Mouse (Mus musculus) T-helper 17 cell (primary cell): ENCODE results near the gene Fam43b.

Experiments
- in situ Hi-C, 2 experiments: fragments of 300-600 bp; cut with MboI, MseI; formaldehyde crosslinking; loops; 1 replicate in 1 of 2; 2 replicates in 1 of 2; pipeline ENCODE4 v1.15.1; 2025; ENCODE audit warnings: high pct_unique_total_duplicates in 2 of 2

Fam43b gene

DNA sequence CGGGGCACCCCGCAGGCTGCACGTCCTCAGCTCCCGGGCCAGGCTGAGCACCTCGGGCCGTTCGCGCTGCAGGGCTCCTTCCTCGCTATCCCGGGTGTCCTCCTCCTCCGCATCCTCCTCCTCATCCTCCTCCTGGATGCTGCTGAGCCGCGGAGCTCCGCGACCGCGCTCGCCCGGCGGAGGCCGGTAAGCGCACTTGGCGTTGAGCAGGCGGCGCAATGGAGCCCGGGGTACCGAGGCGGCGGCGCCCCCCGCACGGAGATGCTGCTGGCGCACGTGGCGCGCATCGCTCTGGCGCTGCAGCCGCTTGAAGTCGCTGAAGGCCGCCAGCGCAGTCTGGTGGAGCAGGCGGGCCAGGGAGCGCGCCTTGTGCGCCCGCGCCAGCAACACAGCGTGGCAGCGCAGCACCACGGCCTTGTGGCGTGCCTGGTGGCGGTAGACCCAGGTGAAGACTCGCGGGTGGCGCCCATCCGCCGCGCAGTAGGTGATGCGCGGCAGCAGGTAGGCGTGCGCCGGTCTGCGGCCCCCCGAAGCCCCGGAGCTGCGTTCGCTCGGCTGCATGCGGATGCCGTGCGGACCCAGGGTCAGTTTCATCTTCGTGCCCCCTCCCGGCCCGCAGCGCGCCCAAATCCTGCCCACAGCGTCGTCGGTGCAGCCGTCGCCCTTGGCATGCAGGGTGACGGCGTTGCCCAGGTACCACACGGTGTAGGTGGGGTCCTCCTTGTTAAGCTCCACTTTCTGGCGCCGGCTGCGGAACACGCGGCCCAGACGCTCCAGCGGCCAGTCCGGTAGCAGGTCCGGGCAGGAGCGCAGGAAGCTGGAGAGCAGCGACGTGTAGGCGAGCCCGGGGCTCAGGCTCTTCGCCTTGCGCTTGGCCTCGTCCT is 999 bp downstream of the Fam43b start:
- in situ Hi-C loops = no loop called here

- in situ Hi-C loops = no loop called here
Measured at GRCm38 (mm10) chr4:138393703-138394102, 2.6 kb downstream of the Fam43b start.

- in situ Hi-C loops = loop anchor here in 1 of 2 experiments (10.0 kb wide), 1 partner anchor 1651 kb away; no protein-coding TSS in a partner anchor
Measured at GRCm38 (mm10) chr4:138383789-138384188, 12.5 kb downstream of the Fam43b start.

- in situ Hi-C loops = loop anchor here in 1 of 2 experiments (10.0 kb wide), 1 partner anchor 1652 kb away; no protein-coding TSS in a partner anchor
Measured at GRCm38 (mm10) chr4:138382462-138382861, 13.9 kb downstream of the Fam43b start.

DNA sequence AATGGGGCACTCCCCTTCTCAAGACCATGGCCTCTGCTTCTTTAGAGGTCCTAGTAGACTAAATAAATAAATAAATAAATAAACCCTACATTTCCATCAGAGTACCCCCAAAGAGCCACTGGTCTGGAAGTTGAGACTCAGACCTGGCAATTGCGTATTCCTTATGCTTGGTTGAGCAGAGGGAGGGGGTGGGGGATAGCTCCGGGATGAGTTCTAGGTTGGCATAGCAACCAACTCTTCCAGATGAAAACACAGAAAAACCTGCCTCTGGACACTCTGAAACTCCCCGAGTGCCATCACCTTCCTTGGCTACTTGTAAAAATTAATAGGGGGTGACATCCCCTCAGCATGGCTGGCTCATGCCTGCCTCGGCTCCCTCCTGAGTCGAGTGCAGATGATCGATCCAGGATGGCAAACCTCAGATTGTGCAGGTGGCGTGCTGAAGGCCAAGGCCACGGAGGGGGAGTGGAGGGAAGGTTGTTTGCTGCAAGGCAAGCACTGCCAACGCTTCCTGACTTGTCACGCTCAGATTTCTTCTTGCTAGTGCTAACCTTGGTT is 16.1 kb downstream of the Fam43b start:
- in situ Hi-C loops = loop anchor here in 1 of 2 experiments (10.0 kb wide), 1 partner anchor 1655 kb away; no protein-coding TSS in a partner anchor

DNA sequence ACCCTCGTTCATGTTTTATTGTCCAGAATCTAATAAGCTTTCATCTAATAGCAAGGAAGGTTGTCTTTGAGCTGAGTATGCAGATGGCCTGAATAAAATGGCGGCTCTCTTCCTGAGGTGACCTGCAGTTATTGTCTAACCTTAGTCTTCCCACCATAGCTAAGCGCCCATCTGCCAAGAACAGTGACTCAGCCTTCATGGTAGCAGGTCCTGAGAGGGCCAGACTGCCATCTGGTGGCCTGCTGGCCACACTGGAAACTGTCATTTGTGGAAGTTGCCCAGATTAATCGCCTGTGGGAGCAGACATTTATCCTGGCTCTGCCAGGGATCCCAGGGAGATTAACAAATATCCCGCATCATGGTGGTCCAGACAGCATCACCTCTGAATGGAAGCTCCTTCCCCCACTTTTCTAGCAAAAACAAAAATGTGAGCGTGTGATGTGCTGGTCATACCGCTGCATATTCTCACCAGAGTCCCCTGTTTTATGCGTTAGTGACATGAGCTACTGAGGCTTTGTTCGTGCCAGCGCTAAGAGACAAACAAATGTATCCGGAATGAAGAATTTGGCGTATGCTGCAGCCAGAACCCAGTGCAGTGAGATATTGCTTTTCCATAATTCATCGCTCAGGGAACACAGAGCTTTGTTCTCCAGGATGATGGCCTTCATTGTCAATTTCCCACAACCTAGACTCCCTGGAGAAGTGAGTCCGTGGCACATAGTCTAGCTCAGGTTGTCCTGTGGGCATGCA is 17.1 kb downstream of the Fam43b start:
- in situ Hi-C loops = no loop called here

- in situ Hi-C loops = no loop called here
Measured at GRCm38 (mm10) chr4:138377526-138377925, 18.8 kb downstream of the Fam43b start.

DNA sequence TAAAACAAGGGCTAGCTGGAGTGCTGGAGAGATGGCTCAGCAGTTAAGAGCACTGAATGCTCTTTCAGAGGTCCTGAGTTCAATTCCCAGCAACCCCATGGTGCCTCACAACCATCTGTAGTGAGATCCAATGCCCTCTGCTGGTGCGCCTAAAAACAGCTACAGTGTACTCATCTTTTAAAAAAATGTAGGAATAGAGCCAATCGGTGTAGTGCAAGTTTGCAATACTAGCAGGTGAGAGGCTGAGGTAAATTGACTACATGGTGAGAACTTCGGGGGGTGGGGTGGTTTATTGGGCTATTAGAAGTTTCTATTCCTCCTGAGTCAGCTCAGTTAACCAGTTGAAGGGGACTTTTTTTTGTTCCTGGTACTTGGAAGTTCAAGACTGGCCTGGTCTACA is 21.2 kb downstream of the Fam43b start:
- in situ Hi-C loops = no loop called here

DNA sequence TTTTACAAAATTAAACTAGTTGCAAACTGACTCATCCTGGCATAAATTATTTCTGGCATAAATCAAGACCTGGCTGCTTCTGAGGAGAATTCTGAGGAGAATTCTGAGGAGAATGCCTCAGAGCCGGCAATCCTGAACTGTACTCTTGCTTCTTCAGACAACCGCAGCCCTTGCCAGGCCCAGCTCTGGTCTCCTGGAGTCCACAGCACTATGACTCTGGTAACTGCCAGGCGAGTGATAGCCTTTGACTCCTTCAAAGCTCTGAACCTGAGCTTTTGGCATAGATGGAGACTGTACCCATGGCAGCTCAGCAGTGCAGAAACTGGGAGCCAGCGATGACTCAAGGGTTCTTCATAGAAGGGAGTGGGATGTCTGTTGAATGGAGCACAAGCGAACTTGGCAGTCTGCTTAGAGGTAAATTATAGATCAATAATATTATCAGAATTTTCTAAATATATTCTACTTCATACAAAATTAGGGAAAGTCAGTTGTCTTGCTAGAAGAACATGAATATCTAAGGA is 25.3 kb downstream of the Fam43b start:
- in situ Hi-C loops = no loop called here

DNA sequence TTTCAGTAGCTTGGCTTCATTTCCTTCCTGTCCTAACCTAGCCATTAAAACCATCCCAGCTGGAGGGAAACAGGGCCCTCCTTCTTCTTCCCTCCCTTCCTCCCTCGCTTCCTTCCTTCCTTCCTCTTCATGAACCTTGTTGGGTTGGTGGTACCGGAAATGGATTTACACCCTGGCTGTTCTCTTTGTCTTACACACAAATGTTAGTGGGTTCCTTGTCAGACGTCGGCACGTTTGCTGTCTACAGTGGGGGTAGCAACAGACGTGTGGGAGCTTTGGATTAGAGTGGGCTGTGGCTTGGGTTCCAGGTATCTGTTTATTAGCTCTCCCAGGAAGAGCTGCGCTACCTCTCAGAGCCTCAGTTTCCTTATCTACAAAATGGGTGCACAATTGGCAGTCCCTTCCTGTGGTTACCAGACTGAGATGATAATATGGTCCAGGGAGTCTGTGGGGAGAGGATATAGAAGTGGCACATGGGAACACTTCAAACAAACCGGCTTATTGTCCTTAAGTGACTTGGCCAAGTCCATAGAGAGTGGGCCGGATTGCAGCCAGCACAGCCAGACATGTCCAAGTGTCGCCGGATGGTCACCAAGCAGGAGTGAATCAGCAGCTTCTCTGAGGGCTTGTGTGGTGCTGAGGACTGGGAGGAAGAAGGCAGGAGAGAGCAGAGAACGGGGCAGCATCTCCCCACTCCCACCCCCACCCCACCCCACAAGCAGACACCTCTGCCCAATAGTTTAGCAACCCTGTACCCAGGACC is 27.6 kb downstream of the Fam43b start:
- in situ Hi-C loops = loop anchor here (5.0 to 10.0 kb wide), 2 partner anchors 49 to 1244 kb away; no protein-coding TSS in a partner anchor

- in situ Hi-C loops = loop anchor here (5.0 to 10.0 kb wide), 2 partner anchors 49 to 1243 kb away; no protein-coding TSS in a partner anchor
Measured at GRCm38 (mm10) chr4:138367641-138368497, 28.5 kb downstream of the Fam43b start, which contains the start of gene Cda. Gene Cda (minus strand): TSS chr4:138367992.

GRCm38 (mm10) chr4:138366561-138366960 is 29.8 kb downstream of the Fam43b start:
- in situ Hi-C loops = loop anchor here (5.0 to 10.0 kb wide), 2 partner anchors 51 to 1242 kb away; no protein-coding TSS in a partner anchor

DNA sequence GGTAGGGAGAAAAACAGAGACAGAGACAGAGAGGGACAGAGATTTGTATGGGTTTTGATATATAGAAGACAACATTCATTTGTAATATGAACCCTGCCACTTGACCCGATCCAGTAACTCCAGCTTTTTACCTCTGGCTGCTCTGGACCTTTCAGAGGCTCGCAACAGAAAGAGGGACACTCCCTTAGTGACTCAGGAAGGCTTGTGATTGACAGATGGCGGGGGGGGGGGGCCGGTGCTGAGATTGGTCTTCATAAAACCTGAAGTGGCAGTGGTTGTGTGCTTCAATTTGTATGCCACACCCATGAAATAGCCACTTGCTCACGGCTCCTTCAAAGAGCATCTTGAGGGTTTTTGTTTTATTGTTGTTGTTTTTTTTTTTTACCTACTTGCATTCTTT is 32.8 kb downstream of the Fam43b start:
- in situ Hi-C loops = loop anchor here in 1 of 2 experiments (10.0 kb wide), 1 partner anchor 1239 kb away; no protein-coding TSS in a partner anchor

DNA sequence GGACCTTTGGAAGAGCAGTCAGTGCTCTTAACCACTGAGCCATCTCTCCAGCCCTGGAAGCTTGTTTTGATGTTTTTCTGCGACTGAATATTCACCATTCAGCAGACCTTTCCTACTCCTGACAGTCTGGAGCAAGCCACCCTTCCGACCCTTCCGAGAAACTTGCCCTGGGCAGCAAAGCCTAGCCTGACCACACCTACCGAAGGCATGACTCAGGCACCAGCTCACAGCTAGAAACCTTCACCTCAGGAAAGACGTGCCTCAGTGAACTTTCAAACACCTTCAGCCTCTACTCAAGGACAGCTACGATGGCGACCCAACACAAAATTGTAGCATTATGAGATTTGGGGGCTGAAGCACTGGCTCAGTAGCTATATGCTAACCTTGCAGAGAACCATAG is 33.4 kb downstream of the Fam43b start:
- in situ Hi-C loops = loop anchor here in 1 of 2 experiments (10.0 kb wide), 1 partner anchor 1238 kb away; no protein-coding TSS in a partner anchor

GRCm38 (mm10) chr4:138361370-138361821 is 34.9 kb downstream of the Fam43b start:
- in situ Hi-C loops = loop anchor here in 1 of 2 experiments (10.0 kb wide), 1 partner anchor 1237 kb away; no protein-coding TSS in a partner anchor

GRCm38 (mm10) chr4:138358176-138358575 is 38.2 kb downstream of the Fam43b start:
- in situ Hi-C loops = no loop called here

GRCm38 (mm10) chr4:138356551-138356950 is 39.8 kb downstream of the Fam43b start:
- in situ Hi-C loops = no loop called here

- in situ Hi-C loops = no loop called here
Measured at GRCm38 (mm10) chr4:138356141-138356540, 40.2 kb downstream of the Fam43b start.

DNA sequence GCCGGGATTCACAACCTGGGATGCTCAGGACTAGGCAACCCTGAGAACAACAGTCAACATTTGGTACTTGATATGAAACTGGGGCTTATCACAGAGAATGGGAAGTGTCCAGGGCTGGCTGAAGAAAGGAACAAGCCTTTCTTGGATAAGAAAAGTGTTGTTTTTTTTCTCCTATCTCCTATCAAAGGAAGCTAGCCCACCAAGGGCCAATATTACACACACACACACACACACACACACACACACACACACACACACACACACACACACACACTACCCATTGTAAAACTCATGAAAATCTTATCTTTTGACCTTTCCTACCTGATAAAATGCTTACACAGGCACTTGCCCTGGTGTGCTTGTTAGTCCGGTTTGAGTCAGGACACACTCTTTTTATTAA is 40.8 kb downstream of the Fam43b start:
- in situ Hi-C loops = no loop called here
